Mouse (Mus musculus) E14TG2a.4 (cell line): Measurements from ENCODE around the gene Brca1.

Experiments
- H3K27me3 ChIP-seq: 2 replicates; pipeline ENCODE4 v1.6.1; 2014; ENCODE audit warnings: low read length, control low read depth; ENCODE audit not compliant: insufficient read depth
- H3K36me3 ChIP-seq: 2 replicates; pipeline ENCODE4 v1.6.1; 2014; ENCODE audit warnings: low read length, control low read depth; ENCODE audit not compliant: insufficient read depth
- H3K4me1 ChIP-seq: replicated peaks from 2 replicates; pipeline ENCODE4 v1.6.1; 2014; ENCODE audit warnings: low read depth, low read length, control low read depth
- H3K4me3 ChIP-seq: replicated peaks from 2 replicates; pipeline ENCODE4 v1.5.1; 2014; ENCODE audit warnings: mild to moderate bottlenecking, low read length
- H3K9me3 ChIP-seq: 2 replicates; pipeline ENCODE4 v1.6.1; 2014; ENCODE audit warnings: low read length, control low read depth
- CTCF ChIP-seq: conservative IDR thresholded peaks from 2 replicates; pipeline ENCODE4 v1.5.1; 2014; ENCODE audit warnings: low read length
- NANOG ChIP-seq: IDR thresholded peaks from 2 replicates; pipeline ENCODE4 v1.6.1; 2014; ENCODE audit warnings: borderline replicate concordance, low read length, mixed read lengths
- POU5F1 ChIP-seq: IDR thresholded peaks from 2 replicates; pipeline ENCODE4 v1.6.1; 2014; ENCODE audit warnings: low read length, borderline replicate concordance

Brca1 gene

GRCm38 (mm10) chr11:101462583-101463440, 88.9 kb downstream of the Brca1 start:
- H3K9me3 ChIP-seq, result no peaks in the 10 kb centered on the region
- TF ChIP-seq NANOG (no peak), CTCF (no peak), POU5F1 (no peak)
- H3K4me3 ChIP-seq, result 0 out of 2 replicates have a peak overlapping the region, but pooled peaks have one; percentile 14

GRCm38 (mm10) chr11:101462141-101462540, 89.6 kb downstream of the Brca1 start:
- no peak for TF ChIP-seq POU5F1
- TF ChIP-seq NANOG, result no peak
- TF ChIP-seq CTCF, result no peak
- peaks cover 47% of the 10 kb centered on the region for H3K36me3 ChIP-seq
- H3K9me3 ChIP-seq, result no peaks in the 10 kb centered on the region
- peaks cover 88% of the 10 kb centered on the region for H3K4me1 ChIP-seq
- H3K27me3 ChIP-seq, result peaks cover 5% of the 10 kb centered on the region
- no peak overlapping the region for H3K4me3 ChIP-seq

More at GRCm38 (mm10) chr11:101462583-101463440, 88.9 kb downstream of the Brca1 start:
- Histone ChIP-seq H3K36me3 (peaks cover 41% of the 10 kb centered on the region), H3K4me1 (peaks cover 88% of the 10 kb centered on the region), H3K27me3 (peaks cover 9% of the 10 kb centered on the region)

- no peaks in the 10 kb centered on the region for H3K27me3 ChIP-seq
- peaks cover 89% of the 10 kb centered on the region for H3K4me1 ChIP-seq
- TF ChIP-seq POU5F1, result no peak
- no peak for TF ChIP-seq CTCF
- TF ChIP-seq NANOG, result no peak
- H3K9me3 ChIP-seq, result no peaks in the 10 kb centered on the region
- peak overlapping the region; percentile 59 for H3K4me3 ChIP-seq
- H3K36me3 ChIP-seq, result peaks cover 56% of the 10 kb centered on the region
These were observed 91.4 kb downstream of the Brca1 start for GRCm38 (mm10) chr11:101460321-101460720.

- peak overlapping the region; percentile 51 for H3K4me3 ChIP-seq
- H3K27me3 ChIP-seq, result no peaks in the 10 kb centered on the region
- H3K36me3 ChIP-seq, result peaks cover 56% of the 10 kb centered on the region
- H3K9me3 ChIP-seq, result no peaks in the 10 kb centered on the region
- TF ChIP-seq NANOG (no peak), POU5F1 (no peak), CTCF (no peak)
- H3K4me1 ChIP-seq, result peaks cover 90% of the 10 kb centered on the region
These were observed 92.0 kb downstream of the Brca1 start for GRCm38 (mm10) chr11:101459716-101460115.

- H3K27me3 ChIP-seq, result no peaks in the 10 kb centered on the region
- TF ChIP-seq POU5F1 (no peak), CTCF (no peak), NANOG (no peak)
- H3K4me1 ChIP-seq, result peaks cover 80% of the 10 kb centered on the region
- no peak overlapping the region for H3K4me3 ChIP-seq
- peaks cover 54% of the 10 kb centered on the region for H3K36me3 ChIP-seq
- H3K9me3 ChIP-seq, result no peaks in the 10 kb centered on the region
These were observed 93.5 kb downstream of the Brca1 start for GRCm38 (mm10) chr11:101458217-101458616.

- Histone ChIP-seq H3K36me3 (peaks cover 49% of the 10 kb centered on the region), H3K4me3 (no peak overlapping the region), H3K27me3 (no peaks in the 10 kb centered on the region), H3K4me1 (peaks cover 74% of the 10 kb centered on the region), H3K9me3 (no peaks in the 10 kb centered on the region)
- no peak for TF ChIP-seq CTCF
- no peak for TF ChIP-seq NANOG
- no peak for TF ChIP-seq POU5F1
These were observed 94.1 kb downstream of the Brca1 start for GRCm38 (mm10) chr11:101457631-101458030.

GRCm38 (mm10) chr11:101455627-101456026, 96.1 kb downstream of the Brca1 start:
- peaks cover 74% of the 10 kb centered on the region for H3K4me1 ChIP-seq
- H3K9me3 ChIP-seq, result no peaks in the 10 kb centered on the region
- H3K36me3 ChIP-seq, result peaks cover 30% of the 10 kb centered on the region
- no peak for TF ChIP-seq NANOG
- TF ChIP-seq CTCF, result no peak
- TF ChIP-seq POU5F1, result no peak
- no peaks in the 10 kb centered on the region for H3K27me3 ChIP-seq
- no peak overlapping the region for H3K4me3 ChIP-seq

- H3K4me3 ChIP-seq, result no peak overlapping the region
- H3K9me3 ChIP-seq, result no peaks in the 10 kb centered on the region
- peaks cover 72% of the 10 kb centered on the region for H3K4me1 ChIP-seq
- peaks cover 23% of the 10 kb centered on the region for H3K36me3 ChIP-seq
- H3K27me3 ChIP-seq, result no peaks in the 10 kb centered on the region
- TF ChIP-seq CTCF (no peak), POU5F1 (no peak), NANOG (no peak)
These were observed 97.1 kb downstream of the Brca1 start for GRCm38 (mm10) chr11:101454702-101455101.
